Mouse (Mus musculus): Measurements from ENCODE around the gene Rora.

DNA sequence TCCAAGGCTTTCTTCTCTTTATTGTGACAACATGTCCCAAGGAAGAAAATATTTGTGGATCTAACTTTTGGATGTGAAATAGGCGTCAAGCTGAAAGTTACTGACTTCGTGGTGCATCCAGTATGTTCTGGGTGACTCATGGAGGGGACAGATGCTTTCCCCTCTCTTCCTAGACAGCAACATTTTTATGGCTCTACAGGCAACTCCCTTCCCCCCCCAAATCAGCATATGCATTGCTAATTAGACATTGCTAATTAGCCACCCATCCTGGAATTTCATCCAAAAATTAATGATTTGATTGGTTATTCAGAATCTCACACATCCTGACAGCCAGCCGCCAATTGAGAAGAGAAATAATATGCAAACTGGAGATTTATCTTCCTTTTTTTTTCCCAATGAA, 12.5 kb upstream of the Rora start:
- TF ChIP-seq CTCF (IDR thresholded peaks at IDR 0.05; ENCODE audit: low read depth) (no peak), EP300 (optimal IDR thresholded peaks at IDR 0.05) (no peak)

All from stomach, postnatal 0 days (tissue).